Mouse (Mus musculus) testis, adult 2 months (tissue): ENCODE measurements around the gene Wdr64.

Experiments used
- CTCF ChIP-seq: fragments of 200-500 bp; IDR thresholded peaks from 2 replicates; pipeline ENCODE4 v1.5.1; 2012; ENCODE audit warnings: low read depth, mild to moderate bottlenecking, inconsistent platforms, low read length, moderate library complexity; ENCODE audit not compliant: control insufficient read depth, insufficient read depth, insufficient replicate concordance
- POLR2A ChIP-seq: fragments of 200-500 bp; IDR thresholded peaks from 2 replicates; pipeline ENCODE4 v1.6.1; 2012; ENCODE audit warnings: low read depth, mild to moderate bottlenecking, inconsistent platforms, low read length, moderate library complexity; ENCODE audit not compliant: control insufficient read depth

- TF ChIP-seq CTCF: no peak
- TF ChIP-seq POLR2A: no peak
Observed at GRCm38 (mm10) chr1:175701145-175701544, 2.8 kb downstream of the Wdr64 start.
